Mouse (Mus musculus): ENCODE data around the gene Timm9. TPM values are rescaled to one million over a fixed set of nuclear protein-coding genes. Genes with fewer than 3 reads are reported as not detected.
"Not testable (repeated sequence)": the region's sequence is repeated elsewhere in the genome, so short reads cannot be mapped to it uniquely, and the experiment has no call there.

Timm9 gene
- polyA plus RNA-seq, 1 experiment from 2014 or later = 108 TPM

- WGBS = 79% methylated on average over 5 of the region's 5 CpGs
- Histone ChIP-seq H3K27ac (ENCODE audit: low read length) (no peak overlapping the region), H3K4me3 (ENCODE audit: low read length) (no peak overlapping the region), H3K27me3 (ENCODE audit: control insufficient read depth, insufficient read depth, low read length) (no peaks in the 10 kb centered on the region), H3K9ac (ENCODE audit: low read length) (no peak overlapping the region), H3K4me2 (ENCODE audit: low read depth, low read length) (no peak overlapping the region), H3K36me3 (ENCODE audit: control insufficient read depth, insufficient read depth) (no peaks in the 10 kb centered on the region), H3K9me3 (replicated peaks; ENCODE audit: control insufficient read depth, low read length) (no peaks in the 10 kb centered on the region), H3K4me1 (ENCODE audit: control insufficient read depth, insufficient read depth, low read length) (peaks cover 24% of the 10 kb centered on the region)
- no peak for ATAC-seq (replicated peaks; ENCODE audit: extremely low read depth, insufficient read depth, low FRiP score)
These were observed 20.1 kb downstream of the Timm9 start for GRCm38 (mm10) chr12:71116411-71116810.

GRCm38 (mm10) chr12:71113675-71114288 is 22.7 kb downstream of the Timm9 start:
- peak overlapping the region; percentile 19 for H3K4me3 ChIP-seq (ENCODE audit: low read length)
- peaks cover 25% of the 10 kb centered on the region for H3K4me1 ChIP-seq (ENCODE audit: control insufficient read depth, insufficient read depth, low read length)
- peak overlapping the region; percentile 4; the same call in 1 of the 2 replicates for H3K27ac ChIP-seq (ENCODE audit: low read length)
- peak overlapping the region; percentile 8 for H3K9ac ChIP-seq (ENCODE audit: low read length)
- H3K27me3 ChIP-seq (ENCODE audit: control insufficient read depth, insufficient read depth, low read length) = no peaks in the 10 kb centered on the region
- H3K36me3 ChIP-seq (ENCODE audit: control insufficient read depth, insufficient read depth) = no peaks in the 10 kb centered on the region
- WGBS = 33% methylated on average over 12 of the region's 12 CpGs
- ATAC-seq (replicated peaks; ENCODE audit: extremely low read depth, insufficient read depth, low FRiP score) = peak; percentile 53; the same call in 1 of the 2 replicates
- no peaks in the 10 kb centered on the region for H3K9me3 ChIP-seq (replicated peaks; ENCODE audit: control insufficient read depth, low read length)
- peak overlapping the region; percentile 57 for H3K4me2 ChIP-seq (ENCODE audit: low read depth, low read length)

GRCm38 (mm10) chr12:71113074-71113473 is 23.4 kb downstream of the Timm9 start:
- H3K36me3 ChIP-seq (ENCODE audit: control insufficient read depth, insufficient read depth) = no peaks in the 10 kb centered on the region
- peak overlapping the region; percentile 19 for H3K4me3 ChIP-seq (ENCODE audit: low read length)
- peaks cover 25% of the 10 kb centered on the region for H3K4me1 ChIP-seq (ENCODE audit: control insufficient read depth, insufficient read depth, low read length)
- H3K9me3 ChIP-seq (replicated peaks; ENCODE audit: control insufficient read depth, low read length) = no peaks in the 10 kb centered on the region
- H3K4me2 ChIP-seq (ENCODE audit: low read depth, low read length) = peak overlapping the region; percentile 57
- no peaks in the 10 kb centered on the region for H3K27me3 ChIP-seq (ENCODE audit: control insufficient read depth, insufficient read depth, low read length)
- H3K9ac ChIP-seq (ENCODE audit: low read length) = peak overlapping the region; percentile 8
- peak overlapping the region; percentile 5; the same call in 1 of the 2 replicates for H3K27ac ChIP-seq (ENCODE audit: low read length)
- WGBS = 25% methylated on average over 10 of the region's 10 CpGs
- ATAC-seq (replicated peaks; ENCODE audit: extremely low read depth, insufficient read depth, low FRiP score) = peak; percentile 56; the same call in 1 of the 2 replicates

DNA sequence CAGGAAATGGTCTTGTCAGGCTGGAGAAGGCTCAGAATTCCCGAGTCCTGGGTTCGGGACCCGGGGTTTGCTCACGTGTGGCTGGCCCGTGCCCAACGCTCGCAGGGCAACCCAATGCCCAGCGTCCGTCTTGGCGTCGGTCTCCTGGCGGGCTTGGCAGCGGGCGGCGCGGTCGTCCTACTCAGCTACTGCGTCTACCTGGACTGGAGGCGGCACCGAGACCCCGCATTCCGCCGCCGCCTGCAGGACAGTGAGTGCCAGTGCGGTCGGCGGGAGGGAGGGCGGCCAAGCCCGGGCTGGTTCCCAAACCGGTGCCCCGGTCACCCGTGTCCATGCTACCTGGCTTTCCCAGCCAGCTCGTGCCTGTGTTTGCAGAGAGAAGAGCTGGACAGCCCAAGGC is 25.2 kb downstream of the Timm9 start, which contains the start of gene Tomm20l:
TSS of gene Tomm20l (plus strand) at position 98 of the 400 bp plus-strand sequence.
- Histone ChIP-seq H3K4me2 (ENCODE audit: low read depth, low read length) (peak within 1 kb of the TSS; percentile 63), H3K4me1 (ENCODE audit: control insufficient read depth, insufficient read depth, low read length) (peaks cover 22% of the 10 kb centered on the region), H3K27ac (ENCODE audit: low read length) (no peak within 1 kb of the TSS), H3K36me3 (ENCODE audit: control insufficient read depth, insufficient read depth) (no peaks in the 10 kb centered on the region), H3K27me3 (ENCODE audit: control insufficient read depth, insufficient read depth, low read length) (no peaks in the 10 kb centered on the region), H3K4me3 (ENCODE audit: low read length) (peak within 1 kb of the TSS; percentile 35), H3K9ac (ENCODE audit: low read length) (peak within 1 kb of the TSS; percentile 11; the same call in 1 of the 2 replicates), H3K9me3 (replicated peaks; ENCODE audit: control insufficient read depth, low read length) (no peaks in the 10 kb centered on the region)
- ATAC-seq (replicated peaks; ENCODE audit: extremely low read depth, insufficient read depth, low FRiP score) = no peak
- 10% methylated on average over 33 of the region's 33 CpGs for WGBS

- H3K4me1 ChIP-seq (ENCODE audit: control insufficient read depth, insufficient read depth, low read length) = 0 out of 2 replicates have a peak, but pooled peaks cover 3% of the 10 kb centered on the region
- no peak for ATAC-seq (replicated peaks; ENCODE audit: extremely low read depth, insufficient read depth, low FRiP score)
- 88% methylated on average over 6 of the region's 6 CpGs for WGBS
These were observed 29.2 kb downstream of the Timm9 start for GRCm38 (mm10) chr12:71107216-71107771.

DNA sequence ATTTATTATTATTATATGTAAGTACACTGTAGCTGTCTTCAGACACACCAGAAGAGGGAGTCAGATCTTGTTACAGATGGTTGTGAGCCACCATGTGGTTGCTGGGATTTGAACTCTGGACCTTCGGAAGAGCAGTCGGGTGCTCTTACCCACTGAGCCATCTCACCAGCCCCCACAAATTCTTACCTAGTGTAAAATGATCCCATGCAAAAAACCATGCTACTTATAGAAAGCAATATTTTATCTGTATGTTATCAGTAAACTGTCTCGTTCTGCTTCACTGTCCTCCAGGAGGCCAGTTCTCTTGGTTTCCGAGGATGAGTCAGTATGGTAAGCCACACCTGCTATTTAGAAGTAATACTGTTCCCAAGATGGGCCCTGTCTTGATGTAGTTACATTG is 32.2 kb downstream of the Timm9 start:
- 71% methylated on average over 4 of the region's 4 CpGs for WGBS
- H3K4me1 ChIP-seq (ENCODE audit: control insufficient read depth, insufficient read depth, low read length); H3K27ac ChIP-seq (ENCODE audit: low read length): not testable (repeated sequence)

More at GRCm38 (mm10) chr12:71107216-71107771, 29.2 kb downstream of the Timm9 start:
- Histone ChIP-seq H3K36me3 (ENCODE audit: control insufficient read depth, insufficient read depth) (no peaks in the 10 kb centered on the region), H3K27ac (ENCODE audit: low read length) (no peak overlapping the region), H3K4me3 (ENCODE audit: low read length) (no peak overlapping the region), H3K9me3 (replicated peaks; ENCODE audit: control insufficient read depth, low read length) (no peaks in the 10 kb centered on the region), H3K4me2 (ENCODE audit: low read depth, low read length) (no peak overlapping the region), H3K27me3 (ENCODE audit: control insufficient read depth, insufficient read depth, low read length) (no peaks in the 10 kb centered on the region), H3K9ac (ENCODE audit: low read length) (no peak overlapping the region)

GRCm38 (mm10) chr12:71086331-71086730 is 50.2 kb downstream of the Timm9 start:
- 93% methylated on average over 8 of the region's 8 CpGs for WGBS
- 0 out of 2 replicates have a peak, but pooled peaks cover 12% of the 10 kb centered on the region for H3K36me3 ChIP-seq (ENCODE audit: control insufficient read depth, insufficient read depth)
- ATAC-seq (replicated peaks; ENCODE audit: extremely low read depth, insufficient read depth, low FRiP score) = no peak

More for the DNA sequence above, 32.2 kb downstream of the Timm9 start:
- not testable (repeated sequence) for H3K36me3 ChIP-seq (ENCODE audit: control insufficient read depth, insufficient read depth); H3K4me3 ChIP-seq (ENCODE audit: low read length); ATAC-seq (replicated peaks; ENCODE audit: extremely low read depth, insufficient read depth, low FRiP score); H3K4me2 ChIP-seq (ENCODE audit: low read depth, low read length); H3K9me3 ChIP-seq (replicated peaks; ENCODE audit: control insufficient read depth, low read length); H3K9ac ChIP-seq (ENCODE audit: low read length); H3K27me3 ChIP-seq (ENCODE audit: control insufficient read depth, insufficient read depth, low read length)

More at GRCm38 (mm10) chr12:71086331-71086730, 50.2 kb downstream of the Timm9 start:
- Histone ChIP-seq H3K4me1 (ENCODE audit: control insufficient read depth, insufficient read depth, low read length) (no peaks in the 10 kb centered on the region), H3K4me2 (ENCODE audit: low read depth, low read length) (no peak overlapping the region), H3K27me3 (ENCODE audit: control insufficient read depth, insufficient read depth, low read length) (no peaks in the 10 kb centered on the region), H3K27ac (ENCODE audit: low read length) (no peak overlapping the region), H3K9me3 (replicated peaks; ENCODE audit: control insufficient read depth, low read length) (no peaks in the 10 kb centered on the region), H3K4me3 (ENCODE audit: low read length) (no peak overlapping the region), H3K9ac (ENCODE audit: low read length) (no peak overlapping the region)

Measured in heart, embryonic 16.5 days (tissue).